Mouse (Mus musculus) stomach, postnatal 0 days (tissue): ENCODE results near the gene Eif3k.

Source experiments
- CTCF ChIP-seq: IDR thresholded peaks from 2 replicates; pipeline ENCODE4 v1.5.1; 2016; ENCODE audit warnings: antibody characterized with exemption, low read depth, mild to moderate bottlenecking, moderate library complexity
- EP300 ChIP-seq: optimal IDR thresholded peaks from 2 replicates; pipeline ENCODE3; 2016; ENCODE audit warnings: antibody characterized with exemption

DNA sequence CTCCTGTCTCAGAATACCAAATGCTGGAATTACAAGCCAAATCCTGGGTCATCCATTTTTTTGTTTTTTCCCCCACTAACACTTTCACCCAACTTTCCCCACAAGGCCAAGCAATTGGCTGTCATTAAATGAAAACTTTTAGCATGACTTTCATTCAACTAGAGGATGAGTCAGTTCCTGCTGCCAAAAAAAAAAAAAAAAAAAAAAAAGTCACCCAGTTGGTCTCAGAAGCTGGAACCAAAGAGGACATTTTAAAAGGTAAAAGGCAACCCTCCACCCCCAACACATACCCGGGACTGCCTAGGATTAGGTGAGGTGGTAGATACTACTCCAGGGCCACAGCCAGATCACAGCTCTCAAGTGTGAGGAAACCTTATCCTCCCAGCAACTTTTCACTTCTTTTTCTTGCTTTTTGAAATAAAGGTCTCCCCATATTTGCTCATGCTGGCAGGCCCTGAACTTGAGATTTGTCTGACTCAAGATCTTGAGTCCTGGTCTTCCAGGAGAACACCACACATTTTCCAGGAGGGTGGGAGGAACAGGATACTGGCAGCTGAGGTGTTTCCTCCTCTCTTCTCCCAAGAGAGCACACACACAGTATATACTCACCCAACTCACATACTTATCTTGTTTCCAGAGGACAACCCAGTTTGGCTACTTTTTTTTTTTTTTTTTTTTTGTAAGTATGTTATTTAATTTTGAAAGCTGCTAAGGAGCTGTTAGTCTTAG, 23.5 kb downstream of the Eif3k start:
- TF ChIP-seq CTCF: no peak
- no peak for TF ChIP-seq EP300
